Mouse (Mus musculus) liver, embryonic 14.5 days (tissue): ENCODE results near the gene Plekha5.

Experiments
- CTCF ChIP-seq: IDR thresholded peaks from 2 replicates; pipeline ENCODE4 v1.5.1; 2016; ENCODE audit warnings: antibody characterized with exemption, low read depth, control low read depth
- EP300 ChIP-seq: IDR thresholded peaks from 2 replicates; pipeline ENCODE4 v1.6.1; 2016; ENCODE audit warnings: antibody characterized with exemption, low read depth

DNA sequence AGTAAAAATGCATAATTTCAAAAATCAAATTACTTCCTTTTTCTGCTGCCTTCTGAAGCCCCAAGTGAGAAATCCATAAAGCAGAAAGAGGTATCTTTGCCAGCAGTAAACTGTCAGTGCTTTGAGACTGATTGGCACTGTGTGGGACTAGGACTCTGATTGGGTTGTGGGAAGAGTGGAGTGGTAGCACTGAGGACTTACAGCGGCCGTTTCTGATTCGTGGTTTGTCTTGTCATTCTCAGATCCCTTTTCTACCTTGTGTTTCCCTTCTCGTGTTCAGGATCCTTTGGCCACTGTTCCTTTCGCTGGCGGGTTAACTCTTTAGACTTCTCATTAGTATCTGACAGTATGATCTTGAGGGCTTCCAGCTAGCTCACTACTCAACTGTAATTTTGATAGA is 61.8 kb downstream of the Plekha5 start:
- TF ChIP-seq EP300 (no peak), CTCF (no peak)
